8 mouse cellular contexts compared by ENCODE assay signal in the genomic region with DNA sequence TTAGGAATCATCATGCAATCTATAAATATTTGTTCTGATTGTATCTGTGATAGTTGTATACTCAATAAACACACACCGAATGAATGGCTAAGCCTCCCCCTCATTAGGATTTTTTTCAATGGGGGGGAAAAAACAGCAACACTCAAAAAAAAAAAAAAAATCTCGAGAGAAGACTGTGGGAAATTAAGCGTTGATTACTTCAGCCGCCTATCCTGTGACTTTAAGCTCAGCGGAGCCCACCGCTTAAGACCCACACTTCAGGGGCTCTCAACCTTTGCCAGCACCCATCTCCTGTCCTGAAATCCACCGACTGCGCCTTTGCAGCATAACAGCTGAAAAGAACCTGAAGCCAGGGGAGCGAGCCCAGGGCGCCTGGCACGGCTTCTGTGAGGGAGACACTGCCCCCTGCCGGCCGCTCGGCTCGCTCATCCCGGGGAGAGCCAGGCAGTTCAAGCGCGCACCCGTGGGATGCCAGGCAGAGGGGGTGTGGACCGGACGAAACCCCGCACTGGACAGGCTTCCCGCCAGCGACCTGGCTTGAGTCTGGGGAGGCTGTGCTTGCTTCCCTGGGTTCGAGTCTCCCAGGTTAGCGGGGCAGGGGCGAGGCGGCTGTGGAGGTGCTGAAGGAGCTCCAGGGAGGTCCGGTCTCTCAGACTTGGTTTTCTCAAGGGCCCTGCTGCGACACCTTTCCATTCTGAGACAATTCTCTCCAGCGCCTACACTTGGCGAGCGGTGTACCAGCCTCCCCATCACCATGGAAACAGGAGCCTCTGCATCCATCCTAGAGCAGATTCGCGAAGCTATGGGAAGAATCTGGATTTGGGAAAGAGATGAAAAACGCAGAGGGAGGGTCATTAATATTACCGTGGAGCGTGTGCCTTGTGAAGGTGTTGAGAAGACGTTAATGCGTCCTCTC. TPM values are rescaled to one million over a fixed set of nuclear protein-coding genes. Genes with fewer than 3 reads are reported as not detected.
DNase-seq lines count a peak whose midpoint lies in the region; ATAC-seq lines count a peak whose summit lies in the region.

No protein-coding gene starts in this region.

- 7% methylated on average over 29 of the region's 40 CpGs for WGBS in embryonic facial prominence, embryonic 14.5 days
- 6% methylated on average over 40 of the region's 40 CpGs for WGBS in heart, embryonic 10.5 days
- 6% methylated on average over 40 of the region's 40 CpGs for WGBS in kidney, embryonic 15.5 days
- WGBS in limb, embryonic 15.5 days, result 5% methylated on average over 40 of the region's 40 CpGs

- ATAC-seq in embryonic facial prominence, embryonic 14.5 days (ENCODE audit: low read depth), result peak; percentile 88
- peak; percentile 83 for ATAC-seq in kidney, embryonic 15.5 days (replicated peaks; ENCODE audit: low FRiP score)
- no peak for ATAC-seq in limb, embryonic 15.5 days (ENCODE audit: insufficient number of reproducible peaks, low FRiP score, low TSS enrichment, low read depth)

- H3K27ac ChIP-seq in embryonic facial prominence, embryonic 14.5 days (replicated peaks; ENCODE audit: low read depth, low read length), result no peak overlapping the region
- peak overlapping the region; percentile 62 for H3K27ac ChIP-seq in heart, embryonic 10.5 days
- H3K27ac ChIP-seq in kidney, embryonic 15.5 days, result no peak overlapping the region
- H3K27ac ChIP-seq in limb, embryonic 15.5 days, result no peak overlapping the region

- peak overlapping the region; percentile 38 for H3K9ac ChIP-seq in embryonic facial prominence, embryonic 14.5 days (ENCODE audit: low read depth, low read length)
- peak overlapping the region; percentile 23; the same call in 1 of the 2 replicates for H3K9ac ChIP-seq in kidney, embryonic 15.5 days
- no peak overlapping the region for H3K9ac ChIP-seq in limb, embryonic 15.5 days

- H3K36me3 ChIP-seq in embryonic facial prominence, embryonic 14.5 days (ENCODE audit: control insufficient read depth, insufficient read depth, low read length), result no peaks in the 10 kb centered on the region
- H3K36me3 ChIP-seq in heart, embryonic 10.5 days, result no peaks in the 10 kb centered on the region
- no peaks in the 10 kb centered on the region for H3K36me3 ChIP-seq in kidney, embryonic 15.5 days
- no peaks in the 10 kb centered on the region for H3K36me3 ChIP-seq in limb, embryonic 15.5 days

- DNase-seq in 3134 (ENCODE audit: extremely low read depth, insufficient read length, low spot score), result peak; percentile 84
- peak; percentile 92 to 94 for DNase-seq in adrenal gland, postnatal 36 days
- DNase-seq in embryonic facial prominence, embryonic 14.5 days (ENCODE audit: low spot score), result peak; percentile 83
- peak; percentile 91 for DNase-seq in heart, embryonic 10.5 days (ENCODE audit: low spot score)
- DNase-seq in monocyte, adult 2 months (ENCODE audit: low read depth in 1 of 2, low spot score in 2 of 2), result peak; percentile 26 to 78
- peak; percentile 60 to 76 for DNase-seq in spleen, postnatal 14 days (ENCODE audit: low spot score in 2 of 2)

- H3K4me2 ChIP-seq in embryonic facial prominence, embryonic 14.5 days (ENCODE audit: low read depth, low read length), result peak overlapping the region; percentile 57
- peak overlapping the region; percentile 68 for H3K4me2 ChIP-seq in kidney, embryonic 15.5 days
- peak overlapping the region; percentile 56 for H3K4me2 ChIP-seq in limb, embryonic 15.5 days

- H3K9me3 ChIP-seq in embryonic facial prominence, embryonic 14.5 days (ENCODE audit: control insufficient read depth, low read length), result no peaks in the 10 kb centered on the region
- no peaks in the 10 kb centered on the region for H3K9me3 ChIP-seq in heart, embryonic 10.5 days
- H3K9me3 ChIP-seq in kidney, embryonic 15.5 days (replicated peaks), result no peaks in the 10 kb centered on the region
- H3K9me3 ChIP-seq in limb, embryonic 15.5 days, result no peaks in the 10 kb centered on the region

- H3K4me1 ChIP-seq in embryonic facial prominence, embryonic 14.5 days (ENCODE audit: control insufficient read depth, insufficient read depth, low read length), result no peaks in the 10 kb centered on the region
- H3K4me1 ChIP-seq in heart, embryonic 10.5 days, result peaks cover 11% of the 10 kb centered on the region
- peaks cover 16% of the 10 kb centered on the region for H3K4me1 ChIP-seq in kidney, embryonic 15.5 days
- H3K4me1 ChIP-seq in limb, embryonic 15.5 days, result peaks cover 8% of the 10 kb centered on the region

- peaks cover 40% of the 10 kb centered on the region for H3K27me3 ChIP-seq in embryonic facial prominence, embryonic 14.5 days (replicated peaks; ENCODE audit: control insufficient read depth, insufficient read depth, low read length)
- peaks cover 57% of the 10 kb centered on the region for H3K27me3 ChIP-seq in heart, embryonic 10.5 days (ENCODE audit: insufficient read depth, poor library complexity, severe bottlenecking)
- peaks cover 49% of the 10 kb centered on the region for H3K27me3 ChIP-seq in kidney, embryonic 15.5 days
- H3K27me3 ChIP-seq in limb, embryonic 15.5 days, result peaks cover 45% of the 10 kb centered on the region

- peak overlapping the region; percentile 36 for H3K4me3 ChIP-seq in embryonic facial prominence, embryonic 14.5 days (ENCODE audit: low read depth, low read length)
- H3K4me3 ChIP-seq in heart, embryonic 10.5 days, result peak overlapping the region; percentile 51
- H3K4me3 ChIP-seq in kidney, embryonic 15.5 days (replicated peaks), result peak overlapping the region; percentile 38
- peak overlapping the region; percentile 31 for H3K4me3 ChIP-seq in limb, embryonic 15.5 days

RNA-seq across cellular contexts. Expression of a gene that starts 8.6 kb away (rescaled TPM):
- under 1 TPM; 0.23 to 0.26 TPM for total RNA-seq in adrenal gland, postnatal 36 days (2021)
- polyA plus RNA-seq in embryonic facial prominence, embryonic 14.5 days (2014; fragmentation: Nextera tagmentation; extraction: Ambion mirVana), result 1.7 and 3.9 TPM in 2 replicates
- polyA plus RNA-seq in heart, embryonic 10.5 days (2016; fragmentation: Nextera tagmentation; extraction: Ambion mirVana), result 0.44 and 0.46 TPM in 2 replicates
- polyA plus RNA-seq in kidney, embryonic 15.5 days (2015; fragmentation: Nextera tagmentation; extraction: Ambion mirVana), result 0.73 and 1.1 TPM in 2 replicates
- 0.65 and 0.74 TPM in 2 replicates for polyA plus RNA-seq in limb, embryonic 15.5 days (2015; fragmentation: Nextera tagmentation; extraction: Ambion mirVana)

RNA-seq across cellular contexts. Expression of a gene that starts 22.2 kb away (rescaled TPM):
- 1 to 10 TPM; 2.1 to 2.4 TPM for total RNA-seq in adrenal gland, postnatal 36 days (2021)
- 0.42 TPM in 2 replicates for polyA plus RNA-seq in embryonic facial prominence, embryonic 14.5 days (2014; fragmentation: Nextera tagmentation; extraction: Ambion mirVana)
- 1.7 and 2.8 TPM in 2 replicates for polyA plus RNA-seq in heart, embryonic 10.5 days (2016; fragmentation: Nextera tagmentation; extraction: Ambion mirVana)
- 0.62 and 0.99 TPM in 2 replicates for polyA plus RNA-seq in kidney, embryonic 15.5 days (2015; fragmentation: Nextera tagmentation; extraction: Ambion mirVana)
- polyA plus RNA-seq in limb, embryonic 15.5 days (2015; fragmentation: Nextera tagmentation; extraction: Ambion mirVana), result 0.71 and 0.95 TPM in 2 replicates

RNA-seq across cellular contexts. Expression of a gene that starts 28.6 kb away (rescaled TPM):
- total RNA-seq in adrenal gland, postnatal 36 days (2021), result 1 to 10 TPM; 7.5 to 9.1 TPM
- 88.8 and 108 TPM in 2 replicates for polyA plus RNA-seq in embryonic facial prominence, embryonic 14.5 days (2014; fragmentation: Nextera tagmentation; extraction: Ambion mirVana)
- polyA plus RNA-seq in heart, embryonic 10.5 days (2016; fragmentation: Nextera tagmentation; extraction: Ambion mirVana), result 20.5 and 40.8 TPM in 2 replicates
- 40.3 and 40.5 TPM in 2 replicates for polyA plus RNA-seq in kidney, embryonic 15.5 days (2015; fragmentation: Nextera tagmentation; extraction: Ambion mirVana)
- 90.0 and 101 TPM in 2 replicates for polyA plus RNA-seq in limb, embryonic 15.5 days (2015; fragmentation: Nextera tagmentation; extraction: Ambion mirVana)

RNA-seq across cellular contexts. Expression of a gene that starts 36.8 kb away (rescaled TPM):
- total RNA-seq in adrenal gland, postnatal 36 days (2021), result 10 to 100 TPM; 75.5 to 84.3 TPM
- polyA plus RNA-seq in embryonic facial prominence, embryonic 14.5 days (2014; fragmentation: Nextera tagmentation; extraction: Ambion mirVana), result 21.5 and 23.4 TPM in 2 replicates
- 15.6 and 17.5 TPM in 2 replicates for polyA plus RNA-seq in heart, embryonic 10.5 days (2016; fragmentation: Nextera tagmentation; extraction: Ambion mirVana)
- polyA plus RNA-seq in kidney, embryonic 15.5 days (2015; fragmentation: Nextera tagmentation; extraction: Ambion mirVana), result 23.1 and 23.7 TPM in 2 replicates
- 18.5 and 24.7 TPM in 2 replicates for polyA plus RNA-seq in limb, embryonic 15.5 days (2015; fragmentation: Nextera tagmentation; extraction: Ambion mirVana)
